Mouse (Mus musculus) olfactory bulb, adult 2 months (tissue): Measurements from ENCODE around the gene Matn4.

Experiments
- CTCF ChIP-seq: fragments of 200-500 bp; IDR thresholded peaks from 2 replicates; pipeline ENCODE4 v1.5.1; 2012; ENCODE audit warnings: low read depth, mild to moderate bottlenecking, low read length, moderate library complexity; ENCODE audit not compliant: insufficient read depth
- POLR2A ChIP-seq: fragments of 200-500 bp; IDR thresholded peaks from 2 replicates; pipeline ENCODE4 v1.6.1; 2012; ENCODE audit warnings: mild to moderate bottlenecking, low read depth, low read length, moderate library complexity; ENCODE audit not compliant: insufficient read depth

DNA sequence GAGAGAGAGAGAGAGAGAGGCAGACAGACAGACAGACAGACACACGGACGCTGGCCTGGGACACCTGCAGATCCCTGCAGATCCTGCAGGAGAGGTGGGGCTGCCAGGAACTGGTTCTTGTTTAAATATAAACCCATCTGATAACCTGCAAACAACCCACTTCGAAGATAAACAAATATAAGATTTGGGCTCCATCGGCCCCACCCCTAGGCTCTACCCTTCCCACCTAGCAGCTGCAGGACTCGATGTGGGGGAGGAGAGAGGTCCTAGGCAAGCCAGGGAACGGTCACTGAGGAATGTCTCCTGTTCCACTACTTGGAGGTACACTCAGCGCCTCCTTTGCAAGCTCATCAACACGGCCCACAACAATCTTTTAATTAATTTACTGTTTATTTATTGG is 33.3 kb upstream of the Matn4 start:
- TF ChIP-seq CTCF (no peak), POLR2A (no peak)
